Mouse (Mus musculus): Measurements from ENCODE around the gene B9d1.

DNA sequence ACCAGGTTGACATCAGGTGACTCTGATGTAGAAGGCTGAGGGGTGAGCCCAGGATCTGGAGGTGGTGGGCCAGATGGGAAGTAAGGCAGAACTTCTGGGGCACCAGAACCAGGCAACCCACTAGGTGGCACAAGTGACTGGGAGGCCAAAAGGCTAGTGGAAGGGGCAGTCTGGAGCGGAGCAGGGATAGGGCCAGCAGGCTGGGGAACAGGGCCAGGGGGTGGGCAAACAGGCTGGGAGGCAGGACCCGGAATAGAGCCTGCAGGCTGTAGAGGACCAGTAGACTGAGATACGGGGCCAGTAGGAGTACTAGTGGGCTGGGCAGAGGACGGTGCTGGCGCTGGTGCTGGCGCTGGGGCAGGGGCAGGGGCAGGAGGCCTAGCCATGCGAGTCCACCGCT, 15.1 kb upstream of the B9d1 start:
- no peak for TF ChIP-seq HCFC1 (IDR thresholded peaks at IDR 0.05; ENCODE audit: borderline replicate concordance, insufficient read depth, low read length)
- TF ChIP-seq CHD2 (IDR thresholded peaks at IDR 0.05; ENCODE audit: low read depth, low read length), result no peak

Measured in ES-E14 (cell line).